Mouse (Mus musculus): ENCODE results near the gene H2afz.
A peak's percentile ranks its signal among the peaks of the same experiment; 100 is the strongest.
"Not testable (repeated sequence)": the region's sequence is repeated elsewhere in the genome, so short reads cannot be mapped to it uniquely, and the experiment has no call there.

The H2afz gene

DNA sequence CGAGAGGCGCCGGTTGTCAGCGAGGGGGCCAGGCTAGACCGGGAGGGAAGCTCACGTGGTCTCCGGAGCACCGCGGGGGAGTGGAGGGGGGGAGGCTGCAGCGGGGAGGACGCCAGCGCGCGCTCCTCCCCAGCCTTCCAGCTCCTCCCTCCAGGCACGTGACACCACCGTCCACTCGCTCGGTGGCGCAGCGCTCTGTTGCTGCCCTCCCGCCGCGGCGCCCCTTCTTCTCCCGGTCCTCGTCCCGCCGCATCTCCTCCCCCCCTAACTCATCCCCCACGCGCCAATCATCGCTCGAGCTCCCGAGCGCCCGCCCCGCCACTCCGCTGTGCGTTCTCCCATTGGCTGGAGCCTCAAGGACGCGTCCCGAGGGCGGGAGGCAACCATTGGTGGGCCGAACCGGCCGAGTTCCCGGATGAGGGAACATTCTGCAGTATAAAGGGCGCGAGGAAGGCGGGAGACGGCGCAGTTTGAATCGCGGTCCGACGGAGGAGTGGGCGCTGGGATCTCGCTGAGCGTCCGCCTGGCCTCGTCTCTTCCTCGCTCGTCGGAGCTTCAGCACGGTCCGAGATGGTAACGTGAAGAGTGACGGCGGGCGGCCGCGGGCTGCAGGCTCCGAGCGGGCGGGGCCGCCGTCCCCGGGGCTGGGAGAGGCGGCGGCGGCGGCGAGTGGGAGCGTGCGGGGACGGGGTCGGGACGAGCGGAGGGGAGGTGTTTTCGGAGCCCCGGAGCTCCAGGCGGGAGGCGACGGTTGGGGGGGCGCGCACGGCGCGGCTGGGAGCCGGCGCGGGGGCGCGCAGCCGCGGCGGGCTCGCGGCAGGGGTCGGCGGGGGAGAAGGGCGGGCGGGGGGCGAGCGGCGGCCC lies at the start of gene H2afz:
Gene H2afz, plus strand, starts transcription at position 364 of the 864 bp plus-strand sequence.
- peak; percentile 96 to 98 for DNase-seq

- DNase-seq = no peak
These were observed 45.6 kb upstream of the H2afz start for GRCm38 (mm10) chr3:137818713-137819112.

GRCm38 (mm10) chr3:137820688-137821467 lies 43.4 kb upstream of the H2afz start:
- DNase-seq = no peak

DNA sequence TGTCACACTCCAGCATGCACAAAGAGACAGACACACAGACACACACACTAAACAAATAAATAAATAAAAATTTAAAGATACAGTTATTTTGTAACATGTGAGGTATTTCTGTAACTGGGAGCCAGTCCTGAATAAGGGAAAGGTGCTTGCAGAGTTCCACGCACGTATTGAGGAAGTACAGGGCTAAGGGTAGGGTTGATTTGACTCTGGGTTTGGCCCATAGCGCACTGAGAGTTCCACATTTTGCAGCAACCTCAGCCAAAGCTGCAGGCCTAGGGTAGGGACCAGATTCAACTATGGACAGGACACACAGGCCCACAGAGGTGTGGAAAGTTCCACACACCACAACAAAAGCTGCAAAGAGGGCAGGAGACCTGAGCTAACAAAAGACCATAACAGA lies 41.0 kb upstream of the H2afz start:
- no peak for DNase-seq

GRCm38 (mm10) chr3:137827678-137828077 lies 36.6 kb upstream of the H2afz start:
- DNase-seq = no peak

DNA sequence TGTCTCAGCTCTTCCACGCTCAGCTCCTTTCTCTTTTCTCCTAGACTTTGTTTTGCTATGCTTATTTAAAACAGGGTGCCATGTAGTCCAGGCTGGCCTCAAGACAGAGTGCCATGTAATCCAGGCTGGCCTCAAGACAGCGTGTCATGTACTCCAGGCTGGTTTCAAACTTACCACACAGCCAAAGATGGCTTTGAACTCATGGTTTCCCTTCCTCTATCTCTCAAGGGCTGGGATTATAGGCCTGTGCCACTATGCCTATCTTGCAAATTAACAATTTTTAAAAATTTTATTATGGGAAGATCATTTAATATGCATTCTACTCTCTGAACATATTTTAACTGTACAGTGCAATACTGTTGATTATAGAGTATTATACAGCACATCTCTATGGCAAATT lies 33.1 kb upstream of the H2afz start:
- no peak for DNase-seq

DNA sequence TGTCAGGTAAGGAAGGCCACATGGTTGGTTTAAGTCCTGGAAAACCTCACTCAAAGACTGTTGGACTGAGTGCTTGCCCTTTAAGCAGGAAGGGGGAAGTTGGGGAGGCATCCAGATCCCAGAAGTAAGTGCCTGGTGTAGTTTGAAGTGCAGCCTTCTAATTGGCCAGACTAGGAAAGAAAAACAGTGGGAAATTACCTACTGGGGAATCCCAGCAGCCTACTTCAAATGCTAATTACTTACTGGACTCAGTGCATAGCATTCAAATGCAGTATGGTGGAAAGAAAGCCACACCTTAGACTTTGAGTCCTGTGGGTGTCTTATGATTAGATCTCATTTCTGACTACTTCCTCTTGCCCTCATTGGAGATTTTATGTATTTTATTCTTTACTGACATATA lies 31.2 kb upstream of the H2afz start:
- DNase-seq = no peak

DNA sequence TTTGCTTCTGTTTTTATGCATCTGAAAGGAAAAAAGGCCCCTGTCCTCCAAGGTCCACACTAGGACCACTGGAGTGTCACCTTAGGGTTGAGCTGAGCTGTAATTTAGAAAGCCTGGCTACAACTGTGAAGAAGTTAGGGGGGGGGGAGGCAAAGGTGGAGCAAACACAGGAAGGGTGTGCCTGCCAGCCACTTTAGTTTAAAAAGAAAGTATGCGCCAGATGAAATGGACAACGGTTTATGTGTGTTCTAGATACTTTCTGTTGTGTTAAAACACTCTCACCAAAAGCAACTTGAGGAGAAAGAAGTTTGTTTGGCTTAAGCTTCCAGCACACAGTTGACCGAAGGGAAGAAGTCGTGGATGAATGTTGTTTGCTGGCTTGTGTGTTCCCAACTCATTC lies 30.6 kb upstream of the H2afz start:
- DNase-seq = no peak

GRCm38 (mm10) chr3:137836543-137836942 lies 27.7 kb upstream of the H2afz start:
- no peak for DNase-seq

DNA sequence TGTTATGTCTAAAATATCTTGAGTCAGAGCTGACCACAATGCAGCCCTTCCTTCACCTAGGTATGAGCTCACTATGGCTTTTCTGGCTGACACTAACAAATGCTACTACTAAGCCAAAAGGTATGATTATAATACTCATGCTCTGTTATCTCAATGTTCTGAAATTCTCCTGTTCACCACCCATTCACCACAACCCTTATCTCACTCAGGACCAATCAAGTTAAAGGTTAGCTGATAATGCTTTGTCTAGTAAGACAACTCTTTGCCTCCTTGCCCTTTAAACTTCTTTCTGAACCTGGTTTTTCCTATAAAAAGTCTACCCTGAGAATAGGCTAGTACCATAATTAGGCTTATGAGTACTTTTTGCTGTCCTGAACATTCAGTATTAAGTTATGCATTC lies 26.1 kb upstream of the H2afz start:
- DNase-seq = no peak

DNA sequence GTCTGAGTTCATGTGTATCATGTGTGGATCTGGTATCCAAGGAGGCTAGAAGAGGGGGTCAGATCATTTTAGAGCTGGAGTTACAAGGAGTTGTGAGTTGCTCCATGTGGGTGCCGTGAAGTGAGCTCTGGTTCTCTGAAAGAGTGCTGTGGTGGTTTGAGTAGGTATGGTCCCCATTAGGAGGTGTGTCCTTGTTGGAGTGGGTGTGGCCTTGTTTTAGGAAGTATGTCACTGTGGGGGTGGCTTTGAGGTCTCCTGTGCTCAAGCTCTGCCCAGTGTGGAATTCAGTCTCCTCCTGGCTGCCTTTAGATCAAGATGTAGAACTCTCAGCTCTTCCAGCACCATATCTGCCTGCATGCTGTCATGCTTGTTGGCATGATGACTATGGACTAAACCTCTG lies 21.3 kb upstream of the H2afz start:
- no peak for DNase-seq

DNA sequence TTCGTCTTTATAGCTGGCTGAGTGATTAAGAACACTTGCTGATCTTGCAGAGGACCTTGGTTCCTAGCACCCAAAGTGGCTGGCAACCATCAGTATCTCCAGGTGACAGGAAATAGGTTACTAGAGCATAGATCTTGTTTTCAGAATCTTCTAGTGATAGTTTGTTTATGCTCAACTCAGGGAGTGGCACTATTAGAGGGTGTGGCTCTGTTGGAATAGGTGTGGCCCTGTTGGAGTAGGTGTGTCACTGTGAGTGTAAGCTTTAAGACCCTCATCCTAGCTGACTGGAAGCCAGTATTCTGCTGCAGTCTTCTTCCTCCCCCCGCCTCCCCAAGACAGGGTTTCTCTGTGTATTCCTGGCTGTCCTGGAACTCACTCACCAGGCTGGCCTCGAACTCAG lies 20.0 kb upstream of the H2afz start:
- no peak for DNase-seq

- no peak for DNase-seq
These were observed 17.7 kb upstream of the H2afz start for GRCm38 (mm10) chr3:137846552-137846951.

DNA sequence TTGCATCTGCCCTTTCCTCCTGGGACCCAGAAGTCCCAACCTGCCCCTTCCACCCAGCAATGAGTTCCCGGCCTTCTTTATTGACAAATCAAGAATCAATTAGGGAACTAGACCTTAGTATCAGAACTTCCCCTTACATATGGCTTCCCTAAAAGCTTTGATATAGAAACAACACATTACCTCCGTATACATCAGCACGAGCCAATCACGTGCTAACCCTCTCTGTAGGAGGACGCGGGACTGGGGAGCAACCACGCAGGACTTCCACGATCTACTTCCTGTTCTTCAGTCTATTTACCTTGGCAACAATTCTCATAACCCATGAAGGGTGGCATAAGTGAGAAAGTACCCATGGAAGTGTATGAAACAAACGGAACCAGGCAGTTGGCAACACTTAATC lies 15.9 kb upstream of the H2afz start:
- DNase-seq = no peak

- no peak for DNase-seq
These were observed 14.6 kb upstream of the H2afz start for GRCm38 (mm10) chr3:137849697-137850096.

DNA sequence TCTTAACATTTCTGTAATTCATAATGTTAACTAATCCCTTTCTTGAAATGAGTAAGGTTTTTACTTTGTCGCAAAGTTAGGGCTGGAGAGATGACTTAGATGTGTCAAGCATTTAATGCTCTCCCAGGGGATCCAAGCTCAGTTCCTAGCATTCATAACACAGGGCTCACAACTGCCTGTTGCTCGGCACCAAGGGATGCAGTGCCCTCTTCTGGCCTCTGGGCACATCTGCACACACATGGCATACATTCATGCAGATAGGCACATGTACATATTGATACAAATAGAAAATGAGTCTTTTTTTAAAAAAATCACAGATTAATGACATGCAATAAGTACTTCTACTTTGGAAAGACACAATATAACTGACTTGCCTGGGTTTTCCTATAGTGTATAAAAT lies 13.1 kb upstream of the H2afz start:
- DNase-seq = no peak

- not testable (repeated sequence) for DNase-seq
These were observed 11.3 kb upstream of the H2afz start for GRCm38 (mm10) chr3:137853011-137853410.

- DNase-seq = no peak
These were observed 9.0 kb upstream of the H2afz start for GRCm38 (mm10) chr3:137855328-137855727.

DNA sequence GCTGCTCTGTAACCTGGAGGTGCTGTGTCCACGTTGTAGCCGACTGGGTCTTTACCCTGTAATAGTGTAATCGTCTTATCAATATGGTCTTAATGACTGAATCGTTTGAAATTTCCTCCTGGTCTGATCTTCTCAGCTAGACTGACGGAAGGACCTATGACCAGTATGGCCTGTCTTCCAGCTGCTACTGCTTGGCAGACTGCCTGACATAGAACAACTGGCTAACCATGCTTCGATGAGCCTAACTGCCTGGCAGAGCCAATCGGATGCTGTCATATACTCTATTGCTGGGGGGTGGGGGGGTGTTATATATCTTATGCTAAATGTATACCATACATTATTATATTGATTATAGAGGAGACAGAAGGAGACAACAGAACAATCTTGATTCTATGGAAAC lies 8.2 kb upstream of the H2afz start:
- DNase-seq = no peak

DNA sequence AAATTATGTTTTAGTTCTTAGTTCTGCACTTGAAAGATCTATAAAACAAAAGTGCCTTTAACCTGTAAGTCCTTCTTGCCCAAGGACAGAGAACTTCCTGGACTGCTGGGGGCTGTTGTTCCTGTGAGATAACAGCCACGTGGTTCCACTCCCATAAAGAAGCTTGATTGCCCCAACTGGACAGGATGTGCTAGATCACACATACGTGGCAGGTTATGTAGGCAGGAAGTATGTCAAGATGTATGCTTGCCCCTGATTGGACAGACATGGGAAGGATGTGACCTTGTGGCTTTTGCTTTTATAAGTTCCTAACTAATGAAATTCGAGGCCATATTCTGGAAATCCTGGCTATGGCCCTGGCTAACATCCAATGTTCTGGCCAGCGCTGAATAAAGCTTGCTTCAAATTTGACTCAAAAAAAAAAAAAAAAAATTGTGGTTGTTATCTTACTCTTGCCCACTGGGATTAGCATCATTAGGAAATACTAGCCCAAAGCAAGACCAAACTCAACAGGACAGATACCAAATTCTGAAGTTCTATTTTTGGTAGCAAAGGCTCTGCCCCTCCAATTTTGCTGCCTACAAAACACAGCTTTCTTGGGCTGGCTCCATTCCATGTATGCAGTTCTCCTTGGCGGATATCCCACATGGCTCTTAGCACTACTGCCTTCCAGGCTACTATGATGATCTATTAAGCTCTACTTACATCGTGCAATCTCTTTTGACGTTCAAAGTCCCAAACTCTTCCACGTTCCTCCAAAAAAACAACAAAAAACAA lies 3.7 kb upstream of the H2afz start:
- DNase-seq = peak in 1 of 2 experiments; percentile 39

- no peak for DNase-seq
These were observed 2.9 kb upstream of the H2afz start for GRCm38 (mm10) chr3:137861436-137861835.

DNA sequence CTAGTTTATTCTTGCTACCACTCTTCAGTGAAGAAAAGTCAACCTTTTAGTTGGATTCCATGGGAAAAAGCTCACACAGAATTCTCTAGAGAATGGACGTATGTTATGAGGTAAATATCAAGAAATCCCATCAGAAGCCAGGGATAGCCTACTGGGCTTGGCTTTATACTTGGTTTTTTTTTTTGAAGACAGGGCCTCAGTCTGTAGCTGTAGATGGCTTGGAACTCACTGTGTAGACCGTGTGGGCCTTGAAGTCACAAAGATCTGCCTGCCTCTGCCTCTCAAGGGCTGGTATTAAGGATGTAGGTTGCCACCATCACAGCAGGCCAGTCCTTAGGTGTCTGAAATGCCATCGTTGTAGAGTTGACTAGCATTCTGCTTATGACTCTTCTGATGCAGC lies 1.7 kb upstream of the H2afz start:
- DNase-seq = no peak
